ENCODE assay signal across 16 mouse cellular contexts in genomic region chr12:57547890-57548289, GRCm38 (mm10). TPM values are rescaled to one million over a fixed set of nuclear protein-coding genes. Genes with fewer than 3 reads are reported as not detected.
DNase-seq lines count a peak whose midpoint lies in the region; ATAC-seq lines count a peak whose summit lies in the region.
"Had no signal": no experiment of that assay in that cellular context is flagged by ENCODE, and none has a peak within 500 bp of the region (broad histone marks: within the 10 kb centered on the region; RNA-seq: fewer than 3 reads in every experiment).

No protein-coding gene starts in this region.

- no peak overlapping the region for H3K4me3 ChIP-seq in limb, embryonic 11.5 days (ENCODE audit: low read depth, low read length)
- no peak overlapping the region for H3K4me3 ChIP-seq in limb, embryonic 10.5 days
- no peak overlapping the region for H3K4me3 ChIP-seq in neural tube, embryonic 15.5 days (replicated peaks)
- H3K4me3 ChIP-seq: embryonic facial prominence, embryonic 15.5 days; forebrain, embryonic 12.5 days; neural tube, embryonic 13.5 days had no signal

- no peak overlapping the region for H3K9ac ChIP-seq in limb, embryonic 11.5 days (ENCODE audit: low read length)
- H3K9ac ChIP-seq in neural tube, embryonic 15.5 days (replicated peaks), result no peak overlapping the region
- H3K9ac ChIP-seq: embryonic facial prominence, embryonic 15.5 days; forebrain, embryonic 12.5 days; heart, embryonic 12.5 days; neural tube, embryonic 13.5 days had no signal

- no peak for ATAC-seq in limb, embryonic 11.5 days (ENCODE audit: insufficient number of reproducible peaks, low FRiP score, low TSS enrichment, low read depth)
- ATAC-seq in neural tube, embryonic 15.5 days (ENCODE audit: low FRiP score), result no peak

- peaks cover 85% of the 10 kb centered on the region for H3K27me3 ChIP-seq in limb, embryonic 11.5 days (ENCODE audit: control insufficient read depth, insufficient read depth, low read length)
- peaks cover 100% of the 10 kb centered on the region for H3K27me3 ChIP-seq in limb, embryonic 10.5 days (ENCODE audit: low read depth, poor library complexity, severe bottlenecking)
- peaks cover 96% of the 10 kb centered on the region for H3K27me3 ChIP-seq in neural tube, embryonic 15.5 days (replicated peaks)

- H3K27ac ChIP-seq in limb, embryonic 11.5 days (replicated peaks; ENCODE audit: low read depth, low read length), result no peak overlapping the region
- no peak overlapping the region for H3K27ac ChIP-seq in limb, embryonic 10.5 days
- H3K27ac ChIP-seq in neural tube, embryonic 15.5 days (replicated peaks), result no peak overlapping the region
- H3K27ac ChIP-seq: embryonic facial prominence, embryonic 15.5 days; forebrain, embryonic 12.5 days; hindbrain, postnatal 0 days; neural tube, embryonic 13.5 days had no signal

- 2% methylated on average over 9 of the region's 9 CpGs for WGBS in limb, embryonic 11.5 days
- WGBS in limb, embryonic 10.5 days, result 2% methylated on average over 9 of the region's 9 CpGs
- under 1% methylated on average over 9 of the region's 9 CpGs for WGBS in neural tube, embryonic 15.5 days
- 6% methylated on average over 9 of the region's 9 CpGs for WGBS in large intestine, adult 2 months

- H3K9me3 ChIP-seq in limb, embryonic 11.5 days (ENCODE audit: control insufficient read depth, low read length), result no peaks in the 10 kb centered on the region
- H3K9me3 ChIP-seq in limb, embryonic 10.5 days (replicated peaks), result no peaks in the 10 kb centered on the region
- H3K9me3 ChIP-seq in neural tube, embryonic 15.5 days (replicated peaks), result no peaks in the 10 kb centered on the region
- H3K9me3 ChIP-seq: embryonic facial prominence, embryonic 15.5 days; forebrain, embryonic 12.5 days; heart, embryonic 12.5 days; neural tube, embryonic 13.5 days had no signal

- peak; percentile 47 for DNase-seq in limb, embryonic 11.5 days (ENCODE audit: low spot score)
- no peak for DNase-seq in limb, embryonic 10.5 days (ENCODE audit: low spot score)
- DNase-seq in neural tube, embryonic 10.5 days (ENCODE audit: extremely low spot score, low spot score), result peak; percentile 40
- peak; percentile 21 for DNase-seq in large intestine, adult 2 months (ENCODE audit: low read depth, low spot score)
- no peak for DNase-seq in kidney, adult 11 months
- DNase-seq in kidney, postnatal 4 days, result no peak
- DNase-seq: adrenal gland, postnatal 36 days; cerebellum, adult 8-10 months; layer of hippocampus, postnatal 36 days; thymus, postnatal 14 days had no signal

- no peak overlapping the region for H3K4me2 ChIP-seq in limb, embryonic 11.5 days (ENCODE audit: low read depth, severe bottlenecking)
- no peak overlapping the region for H3K4me2 ChIP-seq in neural tube, embryonic 15.5 days
- H3K4me2 ChIP-seq: embryonic facial prominence, embryonic 15.5 days; forebrain, embryonic 12.5 days; neural tube, embryonic 13.5 days had no signal

- H3K36me3 ChIP-seq in limb, embryonic 11.5 days (ENCODE audit: control insufficient read depth, insufficient read depth, low read length), result no peaks in the 10 kb centered on the region
- H3K36me3 ChIP-seq in limb, embryonic 10.5 days, result no peaks in the 10 kb centered on the region
- no peaks in the 10 kb centered on the region for H3K36me3 ChIP-seq in neural tube, embryonic 15.5 days
- H3K36me3 ChIP-seq: embryonic facial prominence, embryonic 15.5 days; forebrain, embryonic 12.5 days; heart, embryonic 12.5 days; neural tube, embryonic 13.5 days had no signal

- H3K4me1 ChIP-seq in limb, embryonic 11.5 days (ENCODE audit: control insufficient read depth, insufficient read depth, low read length), result peaks cover 8% of the 10 kb centered on the region
- peaks cover 41% of the 10 kb centered on the region for H3K4me1 ChIP-seq in limb, embryonic 10.5 days
- peaks cover 23% of the 10 kb centered on the region for H3K4me1 ChIP-seq in neural tube, embryonic 15.5 days

RNA-seq across cellular contexts. Expression of gene Foxa1, which starts 1.2 kb away (rescaled TPM):
- not detected in 2 replicates for polyA plus RNA-seq in limb, embryonic 11.5 days (2014; fragmentation: Nextera tagmentation; extraction: Ambion mirVana)
- 0.08 TPM in 1 of 2 replicates, not detected in the other for polyA plus RNA-seq in limb, embryonic 10.5 days (2016; fragmentation: Nextera tagmentation; extraction: Ambion mirVana)
- 0.40 and 1.1 TPM in 2 replicates for polyA plus RNA-seq in neural tube, embryonic 15.5 days (2015; fragmentation: Nextera tagmentation; extraction: Ambion mirVana)
- 10.7 and 11.2 TPM in 2 replicates for polyA plus RNA-seq in large intestine, adult 2 months (2012; rRNA removed)

RNA-seq across cellular contexts. Expression of gene Ttc6, which starts 16.0 kb away (rescaled TPM):
- 0.06 and 0.28 TPM in 2 replicates for polyA plus RNA-seq in limb, embryonic 11.5 days (2014; fragmentation: Nextera tagmentation; extraction: Ambion mirVana)
- 0.04 and 0.05 TPM in 2 replicates for polyA plus RNA-seq in limb, embryonic 10.5 days (2016; fragmentation: Nextera tagmentation; extraction: Ambion mirVana)
- 0.75 and 0.83 TPM in 2 replicates for polyA plus RNA-seq in neural tube, embryonic 15.5 days (2015; fragmentation: Nextera tagmentation; extraction: Ambion mirVana)
- polyA plus RNA-seq in large intestine, adult 2 months (2012; rRNA removed), result 0.33 and 0.71 TPM in 2 replicates

Comparison
In these comparisons a context has a peak if more than half of its experiments do, and no peak if none do; other contexts are left out.
1. DNase-seq: peak in limb, embryonic 11.5 days (single experiment), neural tube, embryonic 10.5 days (single experiment) and large intestine, adult 2 months (single experiment); none in limb, embryonic 10.5 days (single experiment), kidney, adult 11 months (single experiment) and kidney, postnatal 4 days (0 of 2).